Mouse (Mus musculus): ENCODE data around the gene Angptl2.

The Angptl2 gene

DNA sequence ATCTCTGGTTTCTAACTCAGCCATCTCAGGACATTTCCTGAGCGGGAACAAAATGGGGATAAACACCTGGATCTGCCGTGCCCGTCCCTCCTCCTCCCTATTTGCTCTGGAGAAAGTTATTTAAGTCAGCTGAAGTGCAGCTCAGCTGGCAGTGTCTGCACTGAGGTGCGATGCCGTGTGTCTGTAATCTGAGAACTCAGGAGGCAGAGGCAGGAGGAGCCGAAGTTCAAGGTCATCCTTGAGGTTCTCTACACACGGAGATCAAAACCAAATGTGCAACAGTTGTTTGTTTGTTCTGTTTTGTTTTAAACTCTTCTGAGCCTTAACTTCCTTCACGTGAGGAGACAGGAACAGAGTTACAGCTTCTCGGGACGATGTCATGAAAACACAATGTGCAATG lies 14.8 kb downstream of the Angptl2 start:
- DNase-seq (ENCODE audit: low read depth), result no peak

DNA sequence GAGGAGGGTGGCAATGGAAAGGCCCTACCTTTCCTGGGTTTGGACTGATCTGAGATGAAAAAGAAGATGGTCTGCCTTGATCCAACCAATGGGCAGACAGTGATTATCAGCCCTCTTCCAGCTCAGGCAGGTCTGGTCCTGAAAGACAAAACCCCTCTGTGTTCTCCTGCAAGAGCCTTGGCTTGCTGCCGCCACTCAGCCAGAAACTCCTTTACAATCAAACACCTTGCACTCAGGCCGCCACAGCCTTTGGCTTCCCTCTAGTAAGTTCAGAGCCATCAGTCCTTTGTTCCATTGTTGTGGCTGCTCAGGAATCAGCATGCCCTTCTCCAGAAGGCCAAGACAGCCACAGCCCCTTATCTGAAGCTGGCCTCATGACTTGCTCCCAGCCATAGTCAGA lies 15.9 kb downstream of the Angptl2 start:
- no peak for DNase-seq (ENCODE audit: low read depth)

DNA sequence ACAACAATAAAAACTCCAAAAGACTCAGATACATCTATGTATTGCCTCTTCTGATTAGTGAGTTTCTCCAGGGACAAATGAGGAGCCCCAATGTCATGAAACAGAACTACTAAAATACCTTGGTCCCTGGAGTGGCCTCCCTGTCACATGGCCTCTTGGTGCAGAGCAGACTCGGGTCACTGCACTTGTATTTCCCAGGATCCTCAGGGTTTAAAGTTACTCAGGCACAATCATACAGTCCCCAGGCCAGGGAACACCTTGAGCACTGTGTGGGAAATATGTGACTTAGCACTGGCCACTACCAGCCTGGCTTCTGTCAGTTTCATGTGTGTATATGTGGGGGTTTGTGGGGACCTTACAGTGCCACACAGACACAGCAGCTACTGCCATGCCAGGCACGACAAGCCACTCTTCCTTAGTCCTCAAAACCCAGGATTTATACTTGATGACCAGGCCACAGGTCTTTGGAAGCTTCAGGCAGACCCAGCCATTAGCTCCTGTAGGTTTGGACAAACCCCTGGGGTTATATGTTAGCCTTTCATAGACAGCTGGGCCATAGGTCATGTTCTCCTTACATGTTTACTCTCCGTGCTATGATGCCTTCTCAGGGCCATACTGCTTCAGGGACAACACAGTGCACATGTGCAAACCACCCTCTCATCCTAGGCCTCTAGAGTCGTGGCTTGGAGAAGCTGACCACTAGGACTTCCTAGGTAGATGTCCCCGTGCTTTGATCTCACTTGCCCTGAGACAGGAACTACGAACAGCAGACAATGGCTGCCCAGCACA lies 17.1 kb downstream of the Angptl2 start:
- DNase-seq (ENCODE audit: low read depth), result no peak

DNA sequence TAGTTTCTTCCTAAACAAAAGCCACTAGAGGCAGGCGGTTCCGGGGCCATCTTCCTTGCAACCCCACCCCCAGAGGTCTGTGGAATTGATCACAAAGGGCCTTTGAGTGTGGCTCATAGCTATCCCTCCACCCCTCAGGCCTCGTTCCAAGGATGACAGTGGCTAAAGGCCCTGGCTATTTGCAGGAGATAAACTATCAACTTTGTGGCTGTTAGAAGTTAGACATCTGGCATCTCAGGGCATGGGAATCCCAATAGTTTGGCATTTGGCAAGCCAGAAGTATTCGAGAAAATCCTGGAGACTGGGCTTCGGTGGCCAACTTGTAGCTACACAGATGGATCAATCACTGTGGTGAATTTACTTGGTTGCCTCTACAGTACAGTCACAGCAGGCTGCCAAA lies 18.0 kb downstream of the Angptl2 start:
- no peak for DNase-seq (ENCODE audit: low read depth)

DNA sequence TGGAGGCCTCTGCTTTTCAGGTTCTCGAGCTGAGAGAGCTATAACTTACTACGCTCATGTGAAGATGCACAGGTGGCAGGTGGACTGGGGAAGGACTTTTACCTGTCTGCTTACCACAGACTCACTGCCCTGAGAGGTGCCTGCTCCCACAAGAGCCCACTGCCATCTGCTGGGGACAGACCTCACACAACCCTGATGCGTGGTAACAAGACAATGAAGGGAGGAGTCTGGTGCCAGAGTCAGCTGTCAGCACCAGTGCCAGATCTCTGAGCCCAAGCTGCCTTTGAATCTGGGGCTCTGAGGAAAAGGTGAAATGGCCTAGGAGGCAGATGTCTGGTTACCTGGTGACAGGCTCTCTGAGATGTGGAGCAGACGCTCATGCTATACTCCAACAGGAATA lies 19.0 kb downstream of the Angptl2 start:
- DNase-seq (ENCODE audit: low read depth), result no peak

DNA sequence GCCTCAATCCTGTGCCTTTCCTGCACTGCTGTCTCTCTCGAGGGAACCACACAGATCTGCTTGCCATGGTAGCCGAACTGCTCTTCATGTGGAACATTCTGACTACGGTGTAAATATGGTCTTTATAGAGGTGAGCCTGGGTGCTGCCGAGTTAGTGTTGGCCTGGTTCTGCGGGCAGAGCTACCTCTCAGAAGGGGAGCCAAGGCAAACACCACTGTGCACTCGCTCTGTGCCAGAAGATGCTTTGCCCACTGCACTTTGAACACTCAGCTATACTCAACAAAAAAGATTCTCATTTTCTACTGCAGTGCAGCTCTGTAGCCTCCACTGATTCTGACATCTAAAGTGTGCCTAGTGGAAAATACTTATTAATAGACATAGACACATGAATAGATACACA lies 21.7 kb downstream of the Angptl2 start:
- DNase-seq (ENCODE audit: low read depth), result no peak

DNA sequence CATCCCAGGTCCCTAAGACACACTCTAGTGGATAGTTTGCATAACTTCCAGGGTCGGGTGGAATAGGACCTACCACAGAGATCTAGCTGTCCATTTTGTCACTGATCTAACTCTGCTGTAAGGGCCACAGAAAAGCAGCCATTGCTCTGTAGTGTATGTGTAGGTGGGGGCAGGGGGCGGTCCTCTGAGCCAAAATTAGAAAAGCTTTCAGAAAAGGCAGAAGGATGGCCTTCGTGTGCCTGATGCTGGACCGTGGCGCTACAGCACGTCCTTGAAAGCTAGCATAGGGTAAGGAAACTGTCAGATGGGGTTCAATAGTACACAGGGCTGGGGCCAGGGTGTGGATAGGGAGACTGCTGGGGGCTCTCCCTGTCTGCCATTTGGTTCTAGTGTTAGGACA lies 29.0 kb downstream of the Angptl2 start:
- no peak for DNase-seq (ENCODE audit: low read depth)

DNA sequence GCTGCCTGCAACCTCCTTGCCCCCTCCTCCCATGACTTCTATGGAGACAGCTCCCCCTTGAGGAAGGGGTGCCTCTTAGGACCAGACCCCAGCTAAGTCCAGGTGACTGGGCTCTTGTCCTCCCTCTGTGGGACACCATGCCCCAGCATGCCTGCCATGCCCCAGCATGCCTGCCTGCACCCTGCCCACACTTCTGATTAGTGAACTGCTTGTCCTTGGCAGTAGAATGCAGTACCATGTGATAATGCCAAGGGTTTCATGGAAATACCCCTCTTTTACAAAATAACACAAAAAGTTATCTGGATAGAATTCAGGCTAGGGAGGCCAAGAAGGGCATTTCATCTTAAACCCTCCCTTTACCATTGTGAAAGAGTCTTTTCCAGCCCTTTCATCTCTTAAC lies 29.5 kb downstream of the Angptl2 start:
- DNase-seq (ENCODE audit: low read depth), result no peak

DNA sequence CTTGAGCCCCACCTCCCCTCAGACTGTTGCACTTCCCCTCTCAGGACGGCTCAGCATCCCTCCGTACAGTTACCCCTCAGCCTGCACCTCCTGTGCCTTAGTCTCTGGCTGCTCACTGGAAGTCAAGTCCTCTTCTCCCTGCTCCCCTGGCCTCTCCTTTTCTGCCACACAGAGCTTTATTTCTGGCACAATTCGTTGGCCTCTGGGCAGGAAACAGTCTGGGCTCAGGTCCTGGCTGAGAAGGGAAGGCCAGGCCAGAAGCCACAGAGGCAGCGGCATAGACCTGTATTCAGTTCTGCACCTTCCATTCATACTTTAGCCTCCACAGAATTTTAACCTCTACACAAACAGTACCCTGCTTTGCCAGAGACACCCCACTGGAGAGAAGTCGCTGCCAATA lies 31.0 kb downstream of the Angptl2 start:
- DNase-seq (ENCODE audit: low read depth), result no peak

DNA sequence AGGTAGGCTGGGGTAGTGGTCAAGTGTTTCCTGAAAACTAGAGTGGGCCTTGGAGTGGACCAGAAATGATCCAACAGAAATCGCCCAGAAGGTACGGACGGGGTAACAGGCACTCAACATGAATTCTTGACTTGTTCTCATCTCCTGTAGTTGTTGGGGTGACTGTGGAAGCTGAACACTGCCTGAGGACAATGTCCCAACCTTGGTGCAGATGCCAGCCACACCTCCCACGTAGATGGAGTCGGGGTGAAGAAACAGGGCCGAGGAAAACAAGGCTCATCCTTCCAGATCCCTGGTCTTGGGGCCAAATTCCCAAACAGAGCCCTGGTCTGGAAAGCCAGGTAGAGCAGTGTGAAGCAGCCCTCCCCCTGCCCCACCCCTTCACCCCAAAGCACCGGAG lies 32.7 kb downstream of the Angptl2 start:
- DNase-seq (ENCODE audit: low read depth), result no peak

DNA sequence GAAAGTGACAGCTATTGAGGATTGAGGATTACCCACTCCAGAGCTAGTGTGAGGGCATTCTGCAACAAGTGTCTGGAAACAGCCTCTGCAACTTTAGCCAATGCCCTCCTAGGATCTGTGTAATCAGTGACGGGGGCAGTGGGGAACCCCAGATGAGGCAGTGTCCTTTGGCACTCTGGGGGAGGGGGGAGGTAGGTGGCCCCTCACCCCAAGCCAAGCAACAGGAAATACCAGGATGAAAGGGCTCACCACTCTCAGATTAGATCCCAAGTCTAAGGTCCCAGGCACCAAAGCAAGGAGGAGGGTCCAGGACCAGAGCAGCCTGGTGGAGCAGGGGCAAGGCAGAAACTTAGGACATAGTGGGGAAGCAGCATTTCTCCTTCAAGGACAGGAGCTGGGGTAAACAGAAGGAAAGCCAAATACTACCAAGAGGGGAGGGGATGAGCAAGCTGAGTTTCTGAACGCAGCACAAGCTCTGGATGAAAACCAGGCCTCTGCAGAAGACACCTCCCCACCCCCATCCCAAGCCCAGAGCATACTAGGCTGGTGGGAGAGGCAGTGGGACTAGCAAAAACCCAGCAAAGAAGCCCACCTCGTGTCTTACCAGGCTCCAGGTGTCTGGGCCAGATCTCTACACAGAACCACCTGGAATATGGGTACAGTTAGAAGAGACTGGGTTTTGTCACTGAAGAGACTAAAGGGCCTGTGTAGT lies 34.2 kb downstream of the Angptl2 start:
- DNase-seq (ENCODE audit: low read depth), result no peak

DNA sequence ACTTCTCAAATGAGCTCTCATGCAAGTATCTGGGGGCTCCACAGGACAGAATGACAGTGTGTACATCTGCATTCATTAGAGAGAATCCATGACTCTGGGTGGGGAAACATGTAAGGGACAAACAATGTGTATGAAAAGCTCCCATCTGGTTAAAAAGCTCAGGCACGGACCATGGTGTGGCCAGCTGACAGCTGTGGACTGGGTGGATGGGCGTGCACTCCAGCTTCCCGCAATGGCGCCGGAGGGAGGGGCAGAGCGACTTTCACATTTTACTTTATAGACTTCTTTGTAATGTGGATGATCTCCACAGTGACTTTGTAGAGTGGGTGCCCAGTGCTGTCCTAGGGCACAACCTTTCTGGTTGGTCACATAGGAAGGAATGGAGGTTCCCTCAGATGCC lies 36.9 kb downstream of the Angptl2 start:
- DNase-seq (ENCODE audit: low read depth), result no peak

DNA sequence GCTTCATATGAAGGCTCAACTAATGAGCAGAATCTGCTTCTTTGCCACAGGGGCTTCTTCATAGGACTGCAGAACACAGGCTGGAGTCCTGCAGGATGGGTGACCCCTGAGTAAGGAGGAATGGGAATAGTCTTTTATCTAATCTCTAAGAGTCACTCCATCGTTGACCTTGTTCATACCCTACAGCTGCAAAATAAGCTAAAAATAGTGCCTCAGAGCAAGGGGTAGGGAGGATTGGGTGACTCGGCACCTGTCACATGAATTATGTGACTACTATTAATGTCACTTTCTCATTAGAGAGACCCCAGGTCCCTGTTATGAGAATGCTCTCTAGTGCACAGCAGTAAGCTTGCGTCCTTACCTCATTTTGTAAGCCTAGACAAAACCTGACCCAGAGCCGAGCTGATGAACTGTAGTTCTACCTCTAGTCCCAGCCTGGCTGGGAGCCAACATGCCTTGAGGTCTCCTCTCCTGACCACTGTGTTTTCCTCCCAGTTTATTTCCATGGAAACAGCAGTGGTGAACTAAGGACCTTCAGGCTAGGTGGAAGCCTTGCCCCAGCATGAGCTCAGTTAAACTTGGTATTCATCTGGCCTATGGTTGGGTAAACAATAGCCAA lies 37.8 kb downstream of the Angptl2 start:
- DNase-seq (ENCODE audit: low read depth), result peak; percentile 31

DNA sequence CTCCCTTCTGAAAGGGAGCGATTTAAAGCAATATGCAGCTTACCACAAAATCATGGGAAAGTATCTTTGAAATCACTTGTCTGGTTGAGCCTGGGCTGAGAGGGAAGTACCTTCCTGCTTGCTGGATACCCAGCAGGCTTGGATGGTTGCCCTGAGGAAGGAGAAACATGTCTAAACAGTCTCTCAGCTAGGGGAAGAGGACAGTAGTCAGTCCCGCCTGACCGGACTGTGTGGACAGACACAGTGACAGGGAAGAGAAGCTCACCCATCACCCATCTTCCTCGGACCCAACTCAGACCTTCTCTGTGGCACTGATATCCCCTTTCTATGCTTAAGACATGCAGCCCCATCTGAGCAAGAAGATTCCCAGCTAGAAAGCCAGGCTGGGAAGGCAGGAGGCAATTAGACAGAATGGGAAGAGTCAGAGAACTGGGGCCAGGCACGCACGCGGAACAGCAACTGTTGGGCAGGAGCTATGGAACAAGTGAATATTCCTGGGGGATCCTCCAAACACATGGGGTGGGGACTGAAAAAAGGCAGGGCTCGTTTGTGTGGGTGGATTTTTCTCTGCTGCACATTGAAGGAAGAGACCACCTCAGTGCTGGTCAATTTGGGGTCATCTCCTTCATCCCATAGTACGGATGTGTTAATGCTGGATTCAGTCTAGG lies 38.6 kb downstream of the Angptl2 start:
- peak; percentile 22 for DNase-seq (ENCODE audit: low read depth)

DNA sequence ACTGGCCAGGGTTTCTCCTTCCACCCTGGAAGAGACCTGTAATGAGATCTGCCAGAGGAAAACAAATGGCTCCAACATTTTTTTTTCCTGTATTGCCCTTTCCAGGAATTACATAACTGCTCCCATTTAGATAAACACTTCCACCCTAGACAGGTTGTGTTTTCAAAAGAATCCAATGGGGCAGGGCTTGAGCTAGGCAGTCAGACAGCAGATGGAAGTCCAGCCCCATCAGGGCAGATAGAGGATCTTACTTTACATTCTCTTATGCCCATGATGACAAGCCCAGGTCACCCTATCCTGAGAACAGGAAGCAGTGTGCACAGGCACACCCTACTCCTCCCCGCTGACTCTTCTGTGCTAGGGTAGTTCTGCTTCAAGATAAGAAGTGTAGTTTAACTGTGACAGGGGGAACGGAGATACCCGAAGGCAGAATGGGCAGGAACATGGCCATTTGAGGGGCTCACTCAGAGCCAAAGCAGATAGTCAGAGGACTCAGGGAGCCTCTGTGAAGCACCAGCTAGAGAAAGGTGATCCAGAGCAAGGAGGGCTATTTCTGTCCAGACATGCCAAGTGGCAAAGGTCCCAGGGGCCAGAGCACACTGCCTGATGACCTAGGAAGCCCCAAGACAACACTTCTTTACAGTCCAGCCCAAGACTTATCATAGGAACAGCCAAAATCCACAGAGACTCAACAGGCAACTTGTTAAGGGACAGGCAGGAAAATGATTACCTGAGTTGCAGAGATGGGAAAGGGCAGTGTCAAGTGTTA lies 41.1 kb downstream of the Angptl2 start:
- no peak for DNase-seq (ENCODE audit: low read depth)

DNA sequence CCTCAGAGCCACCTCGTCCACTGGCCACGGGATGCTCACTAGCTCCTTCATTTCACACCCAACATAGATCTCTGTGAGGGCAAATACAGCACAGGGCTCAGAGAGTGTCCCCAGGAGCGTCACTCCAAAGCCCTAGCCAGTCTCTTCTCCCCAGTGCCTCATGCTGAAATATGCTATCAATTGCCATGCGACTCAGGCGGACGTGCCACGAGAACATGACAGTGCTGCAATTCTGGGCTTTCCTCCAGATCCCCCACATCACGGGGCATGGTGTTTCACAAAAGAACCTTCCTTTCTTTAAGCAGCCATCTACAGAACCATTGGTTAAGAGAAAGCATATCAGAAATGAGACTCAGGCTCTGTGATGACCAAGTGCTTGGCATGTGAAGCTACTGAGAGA lies 44.9 kb downstream of the Angptl2 start:
- DNase-seq (ENCODE audit: low read depth), result no peak

DNA sequence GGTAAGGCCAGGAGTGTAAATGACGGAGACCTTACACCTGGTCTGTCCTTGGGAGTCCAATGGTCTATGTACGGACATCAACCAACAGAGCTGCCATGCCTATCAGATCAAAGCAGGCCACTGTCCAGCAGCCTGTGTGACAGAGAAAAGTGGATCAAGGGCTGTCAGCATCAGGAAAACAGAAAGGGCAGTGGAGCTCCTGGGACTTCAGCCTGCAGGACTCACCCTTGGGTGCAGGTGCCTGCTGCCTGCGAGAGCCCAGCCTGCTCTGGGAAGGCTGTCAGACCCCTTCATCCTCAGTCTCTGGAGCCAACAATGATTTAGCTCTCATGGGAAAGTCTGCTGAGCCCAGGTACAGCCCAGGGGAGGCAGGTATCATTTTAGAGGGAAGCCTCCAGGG lies 45.6 kb downstream of the Angptl2 start:
- no peak for DNase-seq (ENCODE audit: low read depth)

DNA sequence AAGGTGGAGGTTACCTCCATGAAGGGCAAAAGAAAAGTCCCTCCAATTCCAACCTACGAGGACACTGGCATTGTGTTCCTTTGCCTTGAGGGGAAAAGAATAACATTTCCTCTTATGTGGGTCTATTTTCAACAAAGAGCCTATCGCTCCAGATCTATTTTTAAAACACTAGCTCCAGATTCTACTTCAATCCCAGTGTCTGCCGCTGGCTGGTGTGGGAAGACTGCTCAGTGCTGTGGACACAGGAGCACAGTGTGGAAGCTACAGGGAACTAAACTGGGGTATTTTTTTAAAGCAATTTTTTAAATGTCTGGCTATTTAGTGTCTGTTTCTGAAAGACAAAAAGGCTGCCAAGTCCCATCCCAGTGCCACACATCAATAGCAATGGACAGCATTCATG lies 49.9 kb downstream of the Angptl2 start:
- DNase-seq (ENCODE audit: low read depth), result no peak

DNA sequence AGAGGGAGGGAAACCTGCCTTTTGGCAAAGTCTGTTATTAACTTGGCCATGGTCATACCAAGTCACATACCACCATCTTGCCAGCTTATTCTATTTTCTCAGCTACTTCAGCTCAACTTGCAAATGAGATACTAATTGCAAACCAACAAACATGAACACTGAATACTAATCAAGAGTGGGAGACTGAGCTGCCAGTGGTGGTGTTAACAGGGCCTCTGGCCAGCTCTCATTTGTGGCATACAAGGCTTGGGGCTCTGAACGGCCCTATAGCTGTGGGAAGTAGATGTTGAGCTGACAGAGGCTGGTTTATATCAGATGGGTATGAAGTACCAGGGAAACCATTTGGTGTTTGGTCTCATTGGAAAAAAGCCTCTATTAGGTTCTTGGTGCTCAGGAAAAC lies 51.2 kb downstream of the Angptl2 start:
- DNase-seq (ENCODE audit: low read depth), result no peak

DNA sequence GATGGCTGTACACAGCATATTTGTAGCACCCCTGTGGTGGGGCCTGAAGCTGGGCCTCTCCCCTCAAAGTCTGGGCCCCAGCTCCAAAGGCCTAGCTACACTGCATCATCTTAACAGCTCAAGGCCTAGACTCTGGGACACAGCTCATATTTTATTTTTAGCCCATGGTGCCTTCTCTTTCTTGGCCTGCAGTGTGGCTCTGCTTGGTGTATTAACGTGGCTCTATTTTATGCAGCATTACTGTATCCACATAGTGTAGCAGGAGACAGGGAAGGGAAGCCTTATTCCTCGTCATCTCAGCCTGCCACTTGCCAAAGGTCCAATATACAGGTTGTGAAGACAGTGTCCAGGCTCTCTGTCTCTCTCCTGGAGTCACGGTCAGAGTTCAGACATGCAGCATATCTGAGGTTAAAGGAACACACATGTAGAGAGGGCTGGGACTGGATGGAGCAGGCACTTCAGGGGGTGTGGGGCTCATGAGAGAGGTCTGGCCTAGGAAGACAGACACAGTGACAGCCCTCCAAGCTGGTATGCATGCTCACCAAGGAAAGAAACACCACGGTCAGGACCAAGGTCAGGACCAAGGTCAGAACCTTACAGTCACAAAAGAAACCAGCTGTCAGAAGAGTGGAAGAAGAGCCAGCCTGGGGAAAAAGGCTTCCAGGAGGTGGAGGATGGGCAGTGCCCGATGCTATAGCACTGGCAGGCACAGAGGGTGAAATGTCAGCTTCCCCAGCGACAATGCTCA lies 52.7 kb downstream of the Angptl2 start:
- DNase-seq (ENCODE audit: low read depth), result no peak

DNA sequence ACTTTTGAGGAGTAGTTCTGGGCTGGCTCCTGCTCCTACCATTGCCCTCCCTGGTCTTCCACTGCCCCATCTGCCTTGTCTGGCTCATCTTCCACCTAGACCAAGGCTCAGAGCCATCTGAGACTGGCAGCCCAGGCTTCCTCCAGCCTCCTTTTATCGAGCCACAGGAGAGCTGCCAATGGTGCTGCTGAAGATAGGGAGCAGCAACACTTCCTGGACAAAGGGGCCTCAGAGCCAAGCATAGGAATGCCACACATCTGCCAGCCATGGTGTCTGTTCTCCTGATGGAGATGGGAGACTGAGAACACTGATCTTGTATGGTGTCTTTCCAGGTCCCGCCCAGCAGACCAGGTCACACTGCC lies 53.2 kb downstream of the Angptl2 start:
- no peak for DNase-seq (ENCODE audit: low read depth)

Measured in NIH3T3 (cell line).